Mouse (Mus musculus): ENCODE results near the gene Tm6sf1.

Tm6sf1 gene

GRCm38 (mm10) chr7:81850171-81850570 is 8.6 kb upstream of the Tm6sf1 start:
- no peak for DNase-seq (ENCODE audit: low read depth, low spot score)

GRCm38 (mm10) chr7:81851706-81852105 is 7.1 kb upstream of the Tm6sf1 start:
- no peak for DNase-seq (ENCODE audit: low read depth, low spot score)

GRCm38 (mm10) chr7:81854568-81855307 is 4.1 kb upstream of the Tm6sf1 start:
- no peak for DNase-seq (ENCODE audit: low read depth, low spot score)

- no peak for DNase-seq (ENCODE audit: low read depth, low spot score)
These were observed 3.1 kb upstream of the Tm6sf1 start, which contains the start of gene Gm10160 for GRCm38 (mm10) chr7:81855694-81856093. Gene Gm10160, minus strand, starts transcription at chr7:81855794.

GRCm38 (mm10) chr7:81856221-81856620 is 2.6 kb upstream of the Tm6sf1 start:
- DNase-seq (ENCODE audit: low read depth, low spot score): no peak

- no peak for DNase-seq (ENCODE audit: low read depth, low spot score)
These were observed 565 bp upstream of the Tm6sf1 start for GRCm38 (mm10) chr7:81858236-81858635.

- DNase-seq (ENCODE audit: low read depth, low spot score): no peak
These were observed 1.3 kb downstream of the Tm6sf1 start for GRCm38 (mm10) chr7:81860071-81860470.

GRCm38 (mm10) chr7:81860996-81861395 is 2.2 kb downstream of the Tm6sf1 start:
- DNase-seq (ENCODE audit: low read depth, low spot score): no peak

- DNase-seq (ENCODE audit: low read depth, low spot score): no peak
These were observed 2.7 kb downstream of the Tm6sf1 start for GRCm38 (mm10) chr7:81861461-81861860.

- no peak for DNase-seq (ENCODE audit: low read depth, low spot score)
These were observed 3.1 kb downstream of the Tm6sf1 start for GRCm38 (mm10) chr7:81861921-81862320.

GRCm38 (mm10) chr7:81862587-81863583 is 4.1 kb downstream of the Tm6sf1 start:
- DNase-seq (ENCODE audit: low read depth, low spot score): no peak

- no peak for DNase-seq (ENCODE audit: low read depth, low spot score)
These were observed 5.8 kb downstream of the Tm6sf1 start for GRCm38 (mm10) chr7:81864552-81864951.

GRCm38 (mm10) chr7:81865937-81866336 is 7.1 kb downstream of the Tm6sf1 start:
- DNase-seq (ENCODE audit: low read depth, low spot score): no peak

- DNase-seq (ENCODE audit: low read depth, low spot score): no peak
These were observed 8.6 kb downstream of the Tm6sf1 start for GRCm38 (mm10) chr7:81867231-81867930.

- peak; percentile 60 for DNase-seq (ENCODE audit: low read depth, low spot score)
These were observed 9.4 kb downstream of the Tm6sf1 start for GRCm38 (mm10) chr7:81868158-81868557.

- DNase-seq (ENCODE audit: low read depth, low spot score): no peak
These were observed 13.8 kb downstream of the Tm6sf1 start for GRCm38 (mm10) chr7:81872493-81873013.

- no peak for DNase-seq (ENCODE audit: low read depth, low spot score)
These were observed 15.0 kb downstream of the Tm6sf1 start for GRCm38 (mm10) chr7:81873807-81874206.

- no peak for DNase-seq (ENCODE audit: low read depth, low spot score)
These were observed 15.8 kb downstream of the Tm6sf1 start for GRCm38 (mm10) chr7:81874636-81875035.

- no peak for DNase-seq (ENCODE audit: low read depth, low spot score)
These were observed 16.6 kb downstream of the Tm6sf1 start for GRCm38 (mm10) chr7:81875372-81875771.

GRCm38 (mm10) chr7:81880286-81880685 is 21.5 kb downstream of the Tm6sf1 start:
- DNase-seq (ENCODE audit: low read depth, low spot score): no peak

GRCm38 (mm10) chr7:81880797-81881196 is 22.0 kb downstream of the Tm6sf1 start:
- no peak for DNase-seq (ENCODE audit: low read depth, low spot score)

GRCm38 (mm10) chr7:81881600-81881999 is 22.8 kb downstream of the Tm6sf1 start:
- no peak for DNase-seq (ENCODE audit: low read depth, low spot score)
